Mouse (Mus musculus) forebrain, embryonic 14.5 days (tissue): ENCODE results near the gene Mybpc3. TPM values are rescaled to one million over a fixed set of nuclear protein-coding genes. Genes with fewer than 3 reads are reported as not detected.

Experiments
- ATAC-seq: fragments of 200-750 bp; cut with Nextera tagmentation; 2 replicates; pipeline ENCODE4 v1.8.0; 2017; ENCODE audit warnings: mild to moderate bottlenecking, moderate library complexity
- DNase-seq: peaks from one replicate; pipeline ENCODE4 v3.0.0-alpha.2; 2015; ENCODE audit warnings: low spot score
- H3K27ac ChIP-seq: fragments of 300-500 bp; sonication (generic); 2 replicates; pipeline ENCODE4 v1.5.1; 2014; ENCODE audit warnings: low read depth, mild to moderate bottlenecking, control low read depth, low read length, moderate library complexity
- H3K27me3 ChIP-seq: fragments of 300-500 bp; sonication (generic); replicated peaks from 2 replicates; pipeline ENCODE4 v1.6.1; 2014; ENCODE audit warnings: low read length, control low read depth, mixed read lengths; ENCODE audit not compliant: control insufficient read depth, insufficient read depth
- H3K36me3 ChIP-seq: fragments of 300-500 bp; sonication (generic); 2 replicates; pipeline ENCODE4 v1.6.1; 2014; ENCODE audit warnings: low read length, control low read depth; ENCODE audit not compliant: control insufficient read depth, insufficient read depth
- H3K4me1 ChIP-seq: fragments of 300-500 bp; sonication (generic); 2 replicates; pipeline ENCODE4 v1.6.1; 2014; ENCODE audit warnings: antibody characterized with exemption, low read length, control low read depth; ENCODE audit not compliant: control insufficient read depth, insufficient read depth
- H3K4me2 ChIP-seq: fragments of 300-500 bp; sonication (generic); 2 replicates; pipeline ENCODE4 v1.6.1; 2014; ENCODE audit warnings: mild to moderate bottlenecking, control low read depth, low read length
- H3K4me3 ChIP-seq: fragments of 300-500 bp; sonication (generic); 2 replicates; pipeline ENCODE4 v1.5.1; 2014; ENCODE audit warnings: low read depth, low read length, control low read depth
- H3K9ac ChIP-seq: fragments of 300-500 bp; sonication (generic); 2 replicates; pipeline ENCODE4 v1.6.1; 2014; ENCODE audit warnings: mild to moderate bottlenecking, low read length, control low read depth, moderate library complexity
- H3K9me3 ChIP-seq: fragments of 300-500 bp; sonication (generic); replicated peaks from 2 replicates; pipeline ENCODE4 v1.6.1; 2016; ENCODE audit warnings: low read length, control low read depth, mixed read lengths; ENCODE audit not compliant: control insufficient read depth
- WGBS: fragments of 180-500 bp; shearing (Covaris S2); extraction: QIAGEN DNeasy Blood & Tissue Kit; methylation state at CpG from one replicate; pipeline ENCODE4 v1.1.7; 2014; 5-methylcytosine and 5-hydroxymethylcytosine counted together
- polyA plus RNA-seq: library from polyadenylated mRNA; unstranded; fragments of >200 nt; fragmentation: Nextera tagmentation; extraction: Ambion mirVana; gene quantifications from 2 replicates; pipeline ENCODE4 v1.2.1, GENCODE M21; 2014

Gene Mybpc3
- polyA plus RNA-seq, 1 experiment from 2014 or later, result not detected

GRCm38 (mm10) chr2:91123521-91123920 is 5.6 kb downstream of the Mybpc3 start:
- H3K9me3 ChIP-seq, result no peaks in the 10 kb centered on the region
- H3K27me3 ChIP-seq, result no peaks in the 10 kb centered on the region
- H3K27ac ChIP-seq, result no peak overlapping the region
- H3K4me1 ChIP-seq, result no peaks in the 10 kb centered on the region
- DNase-seq (no peak), ATAC-seq (no peak)
- no peaks in the 10 kb centered on the region for H3K36me3 ChIP-seq
- 79% methylated on average over 6 of the region's 6 CpGs for WGBS
- no peak overlapping the region for H3K9ac ChIP-seq
- H3K4me3 ChIP-seq, result no peak overlapping the region
- no peak overlapping the region for H3K4me2 ChIP-seq

GRCm38 (mm10) chr2:91125101-91125500 is 7.2 kb downstream of the Mybpc3 start:
- Histone ChIP-seq H3K4me1 (no peaks in the 10 kb centered on the region), H3K27ac (no peak overlapping the region), H3K4me3 (no peak overlapping the region), H3K9me3 (no peaks in the 10 kb centered on the region), H3K36me3 (no peaks in the 10 kb centered on the region), H3K27me3 (no peaks in the 10 kb centered on the region), H3K9ac (no peak overlapping the region), H3K4me2 (no peak overlapping the region)
- WGBS, result 84% methylated on average over 10 of the region's 10 CpGs
- ATAC-seq, result no peak
- no peak for DNase-seq

GRCm38 (mm10) chr2:91128761-91129160 is 10.8 kb downstream of the Mybpc3 start:
- Histone ChIP-seq H3K4me1 (no peaks in the 10 kb centered on the region), H3K4me2 (no peak overlapping the region), H3K9ac (no peak overlapping the region), H3K27me3 (no peaks in the 10 kb centered on the region), H3K9me3 (no peaks in the 10 kb centered on the region), H3K4me3 (no peak overlapping the region), H3K36me3 (no peaks in the 10 kb centered on the region), H3K27ac (no peak overlapping the region)
- WGBS, result 79% methylated on average over 5 of the region's 5 CpGs
- DNase-seq, result no peak
- no peak for ATAC-seq

GRCm38 (mm10) chr2:91130126-91130525 is 12.2 kb downstream of the Mybpc3 start:
- Histone ChIP-seq H3K27ac (no peak overlapping the region), H3K36me3 (no peaks in the 10 kb centered on the region), H3K4me1 (no peaks in the 10 kb centered on the region), H3K27me3 (no peaks in the 10 kb centered on the region), H3K9me3 (no peaks in the 10 kb centered on the region), H3K4me3 (no peak overlapping the region), H3K9ac (no peak overlapping the region), H3K4me2 (no peak overlapping the region)
- ATAC-seq (no peak), DNase-seq (no peak)
- 92% methylated on average over 6 of the region's 6 CpGs for WGBS

GRCm38 (mm10) chr2:91131251-91131650 is 13.3 kb downstream of the Mybpc3 start:
- Histone ChIP-seq H3K9me3 (no peaks in the 10 kb centered on the region), H3K27me3 (no peaks in the 10 kb centered on the region), H3K9ac (no peak overlapping the region), H3K4me3 (no peak overlapping the region), H3K36me3 (no peaks in the 10 kb centered on the region), H3K27ac (no peak overlapping the region), H3K4me1 (no peaks in the 10 kb centered on the region), H3K4me2 (no peak overlapping the region)
- ATAC-seq, result no peak
- WGBS, result 91% methylated on average over 15 of the region's 15 CpGs
- DNase-seq, result no peak

- Histone ChIP-seq H3K27me3 (no peaks in the 10 kb centered on the region), H3K9me3 (no peaks in the 10 kb centered on the region), H3K36me3 (0 out of 2 replicates have a peak, but pooled peaks cover 1% of the 10 kb centered on the region), H3K27ac (no peak overlapping the region), H3K9ac (no peak overlapping the region), H3K4me2 (no peak overlapping the region), H3K4me3 (no peak overlapping the region), H3K4me1 (no peaks in the 10 kb centered on the region)
- no peak for DNase-seq
- WGBS, result 94% methylated on average over 3 of the region's 3 CpGs
- ATAC-seq, result no peak
These were observed 14.1 kb downstream of the Mybpc3 start for GRCm38 (mm10) chr2:91132035-91132434.

- H3K36me3 ChIP-seq, result peaks cover 44% of the 10 kb centered on the region
- no peak overlapping the region for H3K4me2 ChIP-seq
- H3K9ac ChIP-seq, result no peak overlapping the region
- no peaks in the 10 kb centered on the region for H3K9me3 ChIP-seq
- ATAC-seq, result no peak
- H3K27ac ChIP-seq, result no peak overlapping the region
- H3K27me3 ChIP-seq, result no peaks in the 10 kb centered on the region
- no peak for DNase-seq
- no peak overlapping the region for H3K4me3 ChIP-seq
- H3K4me1 ChIP-seq, result no peaks in the 10 kb centered on the region
- 86% methylated on average over 11 of the region's 11 CpGs for WGBS
These were observed 18.8 kb downstream of the Mybpc3 start for GRCm38 (mm10) chr2:91136513-91137412.

- H3K27ac ChIP-seq, result no peak overlapping the region
- no peaks in the 10 kb centered on the region for H3K27me3 ChIP-seq
- no peaks in the 10 kb centered on the region for H3K4me1 ChIP-seq
- H3K4me2 ChIP-seq, result no peak overlapping the region
- H3K9me3 ChIP-seq, result no peaks in the 10 kb centered on the region
- peaks cover 52% of the 10 kb centered on the region for H3K36me3 ChIP-seq
- H3K9ac ChIP-seq, result no peak overlapping the region
- 91% methylated on average over 6 of the region's 6 CpGs for WGBS
- H3K4me3 ChIP-seq, result no peak overlapping the region
- ATAC-seq (no peak), DNase-seq (no peak)
These were observed 19.5 kb downstream of the Mybpc3 start for GRCm38 (mm10) chr2:91137481-91137880.

- no peaks in the 10 kb centered on the region for H3K27me3 ChIP-seq
- no peak overlapping the region for H3K4me3 ChIP-seq
- DNase-seq (no peak), ATAC-seq (no peak)
- peaks cover 68% of the 10 kb centered on the region for H3K36me3 ChIP-seq
- H3K9me3 ChIP-seq, result no peaks in the 10 kb centered on the region
- H3K4me1 ChIP-seq, result no peaks in the 10 kb centered on the region
- H3K9ac ChIP-seq, result no peak overlapping the region; the same call in 1 of the 2 replicates
- H3K4me2 ChIP-seq, result no peak overlapping the region
- H3K27ac ChIP-seq, result no peak overlapping the region
- WGBS, result 82% methylated on average over 5 of the region's 5 CpGs
These were observed 21.4 kb downstream of the Mybpc3 start for GRCm38 (mm10) chr2:91139311-91139710.
